Mouse (Mus musculus): ENCODE data around the gene Hmces.

DNA sequence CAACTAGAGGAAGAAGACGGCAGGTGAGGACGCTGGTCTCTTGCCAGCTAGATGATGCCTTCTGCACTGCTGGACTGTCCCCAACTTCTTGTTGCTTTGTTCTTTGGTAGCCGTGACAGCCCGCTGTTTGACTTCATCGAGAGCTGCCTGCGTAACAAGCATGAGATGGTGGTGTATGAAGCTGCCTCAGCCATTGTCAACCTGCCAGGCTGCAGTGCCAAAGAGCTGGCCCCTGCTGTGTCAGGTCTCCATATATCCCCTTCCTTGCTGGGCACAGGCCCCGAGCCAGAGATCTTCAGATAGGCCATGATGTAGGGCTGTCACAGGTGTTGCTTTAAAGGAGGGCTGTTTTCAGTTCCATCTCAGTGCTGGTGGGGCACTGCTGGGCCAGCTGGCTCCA, 19.8 kb upstream of the Hmces start:
- TF ChIP-seq TAL1 (IDR thresholded peaks at IDR 0.05; ENCODE audit: low read length) = no peak
- no peak for TF ChIP-seq GATA1 (IDR thresholded peaks at IDR 0.05; ENCODE audit: low read length)

Measured in erythroblast, embryonic 14.5 days (primary cell).